Mouse (Mus musculus) urinary bladder, postnatal 14 days (tissue): ENCODE measurements at regions not wholly inside any gene's neighbourhood (a gene's known extent, or its start where the extent isn't known, plus 50 kb on each side); places are given as distances from the start of the nearest gene placed in this dataset.
"Not testable (repeated sequence)": the region's sequence is repeated elsewhere in the genome, so short reads cannot be mapped to it uniquely, and the experiment has no call there.

Experiments
- DNase-seq: peaks from one replicate; pipeline ENCODE4 v3.0.0; 2021; ENCODE audit warnings: low spot score

- no peak for DNase-seq
Measured at GRCm38 (mm10) chr14:37571971-37572370, 436.9 kb upstream of the Ghitm start.

GRCm38 (mm10) chr14:37558258-37558657 lies 423.2 kb upstream of the Ghitm start:
- no peak for DNase-seq

- no peak for DNase-seq
Measured at GRCm38 (mm10) chr14:37523616-37524015, 388.5 kb upstream of the Ghitm start.

- not testable (repeated sequence) for DNase-seq
Measured at GRCm38 (mm10) chr14:37520631-37521030, 385.6 kb upstream of the Ghitm start.

- DNase-seq: no peak
Measured at GRCm38 (mm10) chr14:37505314-37505713, 370.2 kb upstream of the Ghitm start.

GRCm38 (mm10) chr14:37490711-37491110 lies 355.6 kb upstream of the Ghitm start:
- DNase-seq: no peak

GRCm38 (mm10) chr14:37485292-37485691 lies 350.2 kb upstream of the Ghitm start:
- DNase-seq: no peak

GRCm38 (mm10) chr14:37477599-37477998 lies 342.5 kb upstream of the Ghitm start:
- DNase-seq: no peak

- DNase-seq: no peak
Measured at GRCm38 (mm10) chr14:37468711-37469110, 333.6 kb upstream of the Ghitm start.

GRCm38 (mm10) chr14:37440874-37441273 lies 305.8 kb upstream of the Ghitm start:
- DNase-seq: no peak

GRCm38 (mm10) chr14:37430656-37431055 lies 295.6 kb upstream of the Ghitm start:
- no peak for DNase-seq

GRCm38 (mm10) chr14:37425506-37425905 lies 290.4 kb upstream of the Ghitm start:
- no peak for DNase-seq

- DNase-seq: no peak
Measured at GRCm38 (mm10) chr14:37421566-37421965, 286.5 kb upstream of the Ghitm start.

GRCm38 (mm10) chr14:37412583-37412982 lies 277.5 kb upstream of the Ghitm start:
- not testable (repeated sequence) for DNase-seq

- DNase-seq: no peak
Measured at GRCm38 (mm10) chr14:37371972-37372371, 236.9 kb upstream of the Ghitm start.

- no peak for DNase-seq
Measured at GRCm38 (mm10) chr14:37361896-37362295, 226.8 kb upstream of the Ghitm start.

- DNase-seq: peak; percentile 63
Measured at GRCm38 (mm10) chr14:37355968-37356704, 221.1 kb upstream of the Ghitm start.

GRCm38 (mm10) chr14:37323392-37323791 lies 188.3 kb upstream of the Ghitm start:
- no peak for DNase-seq

GRCm38 (mm10) chr14:37315239-37315895 lies 180.3 kb upstream of the Ghitm start:
- DNase-seq: no peak

GRCm38 (mm10) chr14:37313906-37314305 lies 178.8 kb upstream of the Ghitm start:
- DNase-seq: no peak

GRCm38 (mm10) chr14:37312887-37313286 lies 177.8 kb upstream of the Ghitm start:
- DNase-seq: no peak

- DNase-seq: no peak
Measured at GRCm38 (mm10) chr14:37306622-37307274, 171.7 kb upstream of the Ghitm start.

- DNase-seq: no peak
Measured at GRCm38 (mm10) chr14:37298631-37299030, 163.6 kb upstream of the Ghitm start.
